Mouse (Mus musculus) Patski (cell line): ENCODE data around the gene Rbms3. TPM values are rescaled to one million over a fixed set of nuclear protein-coding genes. Genes with fewer than 3 reads are reported as not detected.

ENCODE experiments used
- ATAC-seq: fragments of 100-300 bp; one replicate; pipeline ENCODE4 v1.8.0; 2021
- CTCF ChIA-PET: fragments of 350-600 bp; sonication (Branson Sonifier 250); formaldehyde crosslinking; loops from one replicate; lab custom pipeline; 2022; ENCODE audit warnings: inconsistent platforms; lab: Charles Lee
- POLR2A ChIA-PET: fragments of 350-600 bp; sonication (Branson Sonifier 250); formaldehyde crosslinking; loops from one replicate; lab custom pipeline; 2022; ENCODE audit warnings: antibody characterized with exemption, inconsistent platforms; lab: Charles Lee
- DNase-seq: peaks from one replicate; pipeline ENCODE4 v3.0.0-alpha.2; 2011; ENCODE audit warnings: low read depth, low spot score
- H3K27me3 ChIP-seq: fragments of 371-371 bp; one replicate; pipeline ENCODE4 v1.5.1; 2021
- CTCF ChIP-seq: fragments of 100-300 bp; IDR thresholded peaks from one replicate; pipeline ENCODE4 v1.5.1; 2021
- in situ Hi-C: fragments of 300-500 bp; cut with MboI; formaldehyde crosslinking; loops from 3 replicates; pipeline ENCODE4 v1.11.1; 2018; ENCODE audit warnings: low pct_unique_long_range_greater_than_20kb, mixed read lengths
- polyA plus RNA-seq: library from polyadenylated mRNA; unstranded; gene quantifications from one replicate; pipeline ENCODE4 v1.2.3, GENCODE M21; 2021

Rbms3 gene
- polyA plus RNA-seq, 1 experiment from 2014 or later: 8.1 TPM

GRCm38 (mm10) chr9:116657141-116657540, 972.6 kb downstream of the Rbms3 start:
- no peak for ATAC-seq
- DNase-seq: no peak
- ChIA-PET POLR2A (no interaction called here), CTCF (no interaction called here)
- in situ Hi-C loops: no loop called here
- no peaks in the 10 kb centered on the region for H3K27me3 ChIP-seq
- TF ChIP-seq CTCF: no peak

- ChIA-PET POLR2A (no interaction called here), CTCF (interaction anchor here (1.1 kb wide), 1 partner anchor 26 kb away, joined by 3 read pairs; no protein-coding TSS in a partner anchor)
- in situ Hi-C loops: no loop called here
- TF ChIP-seq CTCF: peak; percentile 46
- DNase-seq: no peak
- ATAC-seq: no peak
- H3K27me3 ChIP-seq: no peaks in the 10 kb centered on the region
Observed at GRCm38 (mm10) chr9:116651414-116651813, 978.3 kb downstream of the Rbms3 start.

GRCm38 (mm10) chr9:116649955-116650354, 979.8 kb downstream of the Rbms3 start:
- DNase-seq (no peak), ATAC-seq (no peak)
- TF ChIP-seq CTCF: no peak
- in situ Hi-C loops: no loop called here
- ChIA-PET CTCF (no interaction called here), POLR2A (no interaction called here)
- H3K27me3 ChIP-seq: no peaks in the 10 kb centered on the region

GRCm38 (mm10) chr9:116649086-116649792, 980.5 kb downstream of the Rbms3 start:
- in situ Hi-C loops: no loop called here
- POLR2A ChIA-PET: no interaction called here
- no peak for DNase-seq
- CTCF ChIA-PET: no interaction called here
- H3K27me3 ChIP-seq: no peaks in the 10 kb centered on the region
- no peak for ATAC-seq
- no peak for TF ChIP-seq CTCF

- TF ChIP-seq CTCF: no peak
- DNase-seq: no peak
- in situ Hi-C loops: no loop called here
- ATAC-seq: no peak
- ChIA-PET POLR2A (no interaction called here), CTCF (no interaction called here)
- H3K27me3 ChIP-seq: no peaks in the 10 kb centered on the region
Observed at GRCm38 (mm10) chr9:116644616-116645015, 985.1 kb downstream of the Rbms3 start.

- CTCF ChIA-PET: no interaction called here
- no peaks in the 10 kb centered on the region for H3K27me3 ChIP-seq
- POLR2A ChIA-PET: no interaction called here
- no peak for DNase-seq
- no peak for ATAC-seq
- no peak for TF ChIP-seq CTCF
- in situ Hi-C loops: no loop called here
Observed at GRCm38 (mm10) chr9:116640302-116640679, 989.4 kb downstream of the Rbms3 start.

GRCm38 (mm10) chr9:116639597-116640301, 990.0 kb downstream of the Rbms3 start:
- TF ChIP-seq CTCF: no peak
- H3K27me3 ChIP-seq: no peaks in the 10 kb centered on the region
- in situ Hi-C loops: no loop called here
- CTCF ChIA-PET: no interaction called here
- POLR2A ChIA-PET: no interaction called here
- DNase-seq: no peak
- peak; percentile 26 for ATAC-seq

GRCm38 (mm10) chr9:116633786-116634185, 995.9 kb downstream of the Rbms3 start:
- H3K27me3 ChIP-seq: no peaks in the 10 kb centered on the region
- ATAC-seq (no peak), DNase-seq (no peak)
- ChIA-PET POLR2A (no interaction called here), CTCF (no interaction called here)
- TF ChIP-seq CTCF: no peak
- in situ Hi-C loops: no loop called here

- CTCF ChIA-PET: no interaction called here
- no peak for ATAC-seq
- in situ Hi-C loops: no loop called here
Observed at GRCm38 (mm10) chr9:116633075-116633474, 996.6 kb downstream of the Rbms3 start.

GRCm38 (mm10) chr9:116631816-116632215, 997.9 kb downstream of the Rbms3 start:
- no peak for DNase-seq
- no peak for ATAC-seq
- POLR2A ChIA-PET: interaction anchor here (1.1 kb wide), 1 partner anchor 674 kb away, joined by 3 read pairs; no protein-coding TSS in a partner anchor
- no peaks in the 10 kb centered on the region for H3K27me3 ChIP-seq
- TF ChIP-seq CTCF: no peak
- in situ Hi-C loops: no loop called here
- CTCF ChIA-PET: no interaction called here

More at GRCm38 (mm10) chr9:116633075-116633474, 996.6 kb downstream of the Rbms3 start:
- POLR2A ChIA-PET: no interaction called here
- no peaks in the 10 kb centered on the region for H3K27me3 ChIP-seq
- TF ChIP-seq CTCF: no peak
- DNase-seq: no peak

GRCm38 (mm10) chr9:116630805-116631204, 998.9 kb downstream of the Rbms3 start:
- TF ChIP-seq CTCF: no peak
- POLR2A ChIA-PET: no interaction called here
- ATAC-seq: no peak
- in situ Hi-C loops: no loop called here
- CTCF ChIA-PET: no interaction called here
- H3K27me3 ChIP-seq: no peaks in the 10 kb centered on the region
- DNase-seq: no peak
